Mouse (Mus musculus) liver, postnatal 0 days (tissue): ENCODE measurements around the gene Lamtor2.

Experiments
- CTCF ChIP-seq: sonication (generic); IDR thresholded peaks from 2 replicates; pipeline ENCODE4 v1.5.1; 2016; ENCODE audit warnings: antibody characterized with exemption, low read depth
- EP300 ChIP-seq: IDR thresholded peaks from 2 replicates; pipeline ENCODE4 v1.6.1; 2016; ENCODE audit warnings: antibody characterized with exemption, low read depth, mild to moderate bottlenecking

- TF ChIP-seq EP300, result no peak
- no peak for TF ChIP-seq CTCF
Observed at GRCm38 (mm10) chr3:88536103-88536930, 16.6 kb downstream of the Lamtor2 start.
